Mouse (Mus musculus): ENCODE measurements around the gene Mlxip. TPM values are rescaled to one million over a fixed set of nuclear protein-coding genes. Genes with fewer than 3 reads are reported as not detected.

Gene Mlxip
- 3.0 and 3.7 TPM in 2 replicates for polyA plus RNA-seq (2012; rRNA removed)
- polyA plus RNA-seq (2014; fragmentation: Nextera tagmentation; extraction: Ambion mirVana) = 2.5 and 3.5 TPM in 2 replicates

- no peaks in the 10 kb centered on the region for H3K9me3 ChIP-seq (ENCODE audit: control insufficient read depth, low read length)
- H3K36me3 ChIP-seq (replicated peaks; ENCODE audit: control insufficient read depth, insufficient read depth, low read depth) = no peaks in the 10 kb centered on the region
- H3K27me3 ChIP-seq (ENCODE audit: control insufficient read depth, insufficient read depth, low read length) = no peaks in the 10 kb centered on the region
- peaks cover 11 to 35% of the 10 kb centered on the region in 2 experiments; a peak in 3 of 4 replicates for H3K4me1 ChIP-seq (replicated peaks; ENCODE audit: control insufficient read depth in 2 of 2, insufficient read depth in 2 of 2, low read length in 1 of 2)
- WGBS (ENCODE audit: insufficient replicate concordance) = under 1% methylated on average over 50 of the region's 50 CpGs
- H3K4me3 ChIP-seq (ENCODE audit: insufficient read depth in 1 of 2, low read depth in 2 of 2, low read length in 2 of 2) = peak within 1 kb of the TSS; percentile 66 to 84
- peak within 1 kb of the TSS; percentile 100 for H3K4me2 ChIP-seq (ENCODE audit: low read depth)
- peak within 1 kb of the TSS; percentile 82 for H3K9ac ChIP-seq (replicated peaks)
- ATAC-seq (ENCODE audit: insufficient read depth) (peak; percentile 94), DNase-seq (ENCODE audit: low read depth in 3 of 3, low spot score in 3 of 3) (peak; percentile 81 to 89 (median 82))
- peak within 1 kb of the TSS; percentile 19; the same call in 1 of the 2 replicates for H3K27ac ChIP-seq
- TF ChIP-seq CTCF (IDR thresholded peaks at IDR 0.05; ENCODE audit: low read depth) (peak; percentile 26; the same call in 1 of the 2 replicates), EP300 (IDR thresholded peaks at IDR 0.05; ENCODE audit: low read depth) (no peak)
Observed at GRCm38 (mm10) chr5:123394303-123394956, at the start of gene Mlxip. Gene Mlxip (plus strand): TSS chr5:123394798.

GRCm38 (mm10) chr5:123344963-123345852 is 49.4 kb upstream of the Mlxip start:
- Histone ChIP-seq H3K4me1 (replicated peaks; ENCODE audit: control insufficient read depth in 2 of 2, insufficient read depth in 2 of 2, low read length in 1 of 2) (peaks cover 7 to 10% of the 10 kb centered on the region in 2 experiments; a peak in 2 of 4 replicates), H3K4me3 (ENCODE audit: insufficient read depth in 1 of 2, low read depth in 2 of 2, low read length in 2 of 2) (peak overlapping the region; percentile 84 to 88), H3K9ac (replicated peaks) (peak overlapping the region; percentile 82), H3K36me3 (replicated peaks; ENCODE audit: control insufficient read depth, insufficient read depth, low read depth) (no peaks in the 10 kb centered on the region), H3K9me3 (ENCODE audit: control insufficient read depth, low read length) (no peaks in the 10 kb centered on the region), H3K4me2 (ENCODE audit: low read depth) (peak overlapping the region; percentile 81), H3K27me3 (ENCODE audit: control insufficient read depth, insufficient read depth, low read length) (no peaks in the 10 kb centered on the region), H3K27ac (peak overlapping the region; percentile 67)
- DNase-seq (ENCODE audit: low read depth in 3 of 3, low spot score in 3 of 3) (peak in 2 of 3 experiments; percentile 17 to 33), ATAC-seq (ENCODE audit: insufficient read depth) (peak; percentile 51; the same call in 1 of the 2 replicates)
- TF ChIP-seq CTCF (IDR thresholded peaks at IDR 0.05; ENCODE audit: low read depth) (no peak), EP300 (IDR thresholded peaks at IDR 0.05; ENCODE audit: low read depth) (no peak)
- WGBS (ENCODE audit: insufficient replicate concordance) = under 1% methylated on average over 76 of the region's 87 CpGs

GRCm38 (mm10) chr5:123345853-123346654 is 48.5 kb upstream of the Mlxip start:
- DNase-seq (ENCODE audit: low read depth in 3 of 3, low spot score in 3 of 3) = peak in 2 of 3 experiments; percentile 26 to 32
- Histone ChIP-seq H3K36me3 (replicated peaks; ENCODE audit: control insufficient read depth, insufficient read depth, low read depth) (no peaks in the 10 kb centered on the region), H3K4me3 (ENCODE audit: insufficient read depth in 1 of 2, low read depth in 2 of 2, low read length in 2 of 2) (peak overlapping the region; percentile 84 to 88), H3K4me1 (replicated peaks; ENCODE audit: control insufficient read depth in 2 of 2, insufficient read depth in 2 of 2, low read length in 1 of 2) (peaks cover 7 to 10% of the 10 kb centered on the region in 2 experiments; a peak in 2 of 4 replicates), H3K27me3 (ENCODE audit: control insufficient read depth, insufficient read depth, low read length) (no peaks in the 10 kb centered on the region), H3K4me2 (ENCODE audit: low read depth) (peak overlapping the region; percentile 81), H3K9me3 (ENCODE audit: control insufficient read depth, low read length) (no peaks in the 10 kb centered on the region), H3K9ac (replicated peaks) (peak overlapping the region; percentile 82), H3K27ac (no peak overlapping the region; the same call in 1 of the 2 replicates)
- TF ChIP-seq CTCF (IDR thresholded peaks at IDR 0.05; ENCODE audit: low read depth) (no peak), EP300 (IDR thresholded peaks at IDR 0.05; ENCODE audit: low read depth) (no peak)
- WGBS (ENCODE audit: insufficient replicate concordance) = 5% methylated on average over 22 of the region's 22 CpGs
- ATAC-seq (ENCODE audit: insufficient read depth) = no peak

DNA sequence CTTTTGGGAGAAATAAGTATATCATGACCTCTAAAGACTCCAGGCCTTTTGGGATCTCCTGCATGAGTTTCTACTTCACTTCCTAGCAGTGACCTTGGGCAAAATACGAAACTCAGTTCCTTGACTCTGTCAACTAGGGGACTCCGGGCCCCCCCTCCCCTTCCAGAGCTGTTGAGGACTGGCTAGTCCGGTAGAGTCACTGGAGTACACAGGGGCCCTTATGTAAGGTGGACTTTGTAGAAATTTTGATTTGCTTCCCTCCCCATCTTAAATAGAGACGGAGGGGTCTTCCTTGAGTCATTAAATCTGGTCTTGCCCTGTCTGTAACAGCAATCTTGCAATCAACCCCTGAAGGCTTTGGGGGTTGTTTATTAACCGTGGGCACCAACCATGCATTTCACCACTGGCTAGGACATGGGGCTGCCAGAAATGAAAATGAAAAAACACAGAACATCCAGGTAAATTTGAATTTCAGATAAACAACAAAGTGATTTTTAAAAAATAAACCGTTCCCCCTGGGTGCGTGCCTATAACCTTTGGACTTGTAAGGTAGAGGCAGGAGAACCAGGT is 47.8 kb upstream of the Mlxip start:
- Histone ChIP-seq H3K4me1 (replicated peaks; ENCODE audit: control insufficient read depth in 2 of 2, insufficient read depth in 2 of 2, low read length in 1 of 2) (peaks cover 7 to 10% of the 10 kb centered on the region in 2 experiments; a peak in 2 of 4 replicates), H3K4me3 (ENCODE audit: insufficient read depth in 1 of 2, low read depth in 2 of 2, low read length in 2 of 2) (peak overlapping the region in 1 of 2 experiments; percentile 88; a peak in 2 of 4 replicates)
- ATAC-seq (ENCODE audit: insufficient read depth) = no peak

More for the DNA sequence above, 47.8 kb upstream of the Mlxip start:
- TF ChIP-seq CTCF (IDR thresholded peaks at IDR 0.05; ENCODE audit: low read depth) (no peak), EP300 (IDR thresholded peaks at IDR 0.05; ENCODE audit: low read depth) (no peak)
- no peak for DNase-seq (ENCODE audit: low read depth in 3 of 3, low spot score in 3 of 3)
- Histone ChIP-seq H3K27me3 (ENCODE audit: control insufficient read depth, insufficient read depth, low read length) (no peaks in the 10 kb centered on the region), H3K4me2 (ENCODE audit: low read depth) (peak overlapping the region; percentile 81), H3K27ac (no peak overlapping the region), H3K9ac (replicated peaks) (no peak overlapping the region; the same call in 1 of the 2 replicates), H3K9me3 (ENCODE audit: control insufficient read depth, low read length) (no peaks in the 10 kb centered on the region), H3K36me3 (replicated peaks; ENCODE audit: control insufficient read depth, insufficient read depth, low read depth) (no peaks in the 10 kb centered on the region)
- WGBS (ENCODE audit: insufficient replicate concordance) = 71% methylated on average over 7 of the region's 7 CpGs
